Mouse (Mus musculus): ENCODE data around the gene Ahr.

The Ahr gene

DNA sequence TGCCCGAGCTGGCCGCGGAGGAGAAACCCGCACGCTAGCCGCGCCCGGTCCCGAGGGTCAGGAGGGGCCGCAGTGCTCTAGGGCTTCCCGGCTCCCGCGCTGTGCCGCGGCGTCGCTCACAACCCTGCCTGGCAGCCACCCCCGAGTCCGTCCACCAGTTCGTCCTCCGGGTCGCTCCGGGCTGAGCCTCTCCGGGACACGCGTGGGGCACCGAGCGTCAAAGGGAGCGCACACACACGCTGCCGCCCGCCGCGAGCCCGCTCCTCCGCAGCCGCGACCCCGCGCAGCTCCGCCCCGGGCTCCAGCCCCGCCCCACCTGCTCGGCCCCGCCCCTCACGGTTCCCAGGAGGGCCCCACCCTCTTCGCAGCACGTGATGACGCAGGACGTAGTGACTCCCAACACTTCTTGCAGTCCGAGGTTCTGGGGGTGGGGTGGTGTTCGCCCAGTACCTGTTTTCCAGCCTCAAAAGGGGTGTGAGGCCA, at the start of gene Ahr:
TSS of gene Ahr (minus strand) at position 285 of the 483 bp plus-strand sequence.
- DNase-seq (ENCODE audit: low read depth in 1 of 2, low spot score in 2 of 2) = peak; percentile 22 to 55

DNA sequence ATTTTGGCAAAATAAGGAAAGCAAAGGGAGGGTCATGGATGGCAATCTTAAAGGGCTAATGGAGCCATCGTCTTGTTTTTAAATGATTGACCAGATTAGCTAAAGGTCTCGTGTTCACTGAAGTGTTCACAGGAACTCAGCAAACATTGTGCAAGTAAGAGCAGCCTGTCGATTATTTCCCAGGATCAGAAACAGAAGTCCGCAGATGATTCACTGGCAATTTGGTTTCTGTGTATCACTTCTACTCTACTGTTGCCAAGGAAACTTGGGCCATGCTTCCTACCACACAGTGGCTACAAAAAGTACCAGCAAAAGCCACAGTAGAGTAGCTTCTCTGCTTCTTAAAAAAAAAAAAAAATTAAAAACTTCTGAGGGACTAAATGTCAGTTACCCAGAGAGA, 44.0 kb upstream of the Ahr start:
- DNase-seq (ENCODE audit: low read depth in 1 of 2, low spot score in 2 of 2) = no peak

DNA sequence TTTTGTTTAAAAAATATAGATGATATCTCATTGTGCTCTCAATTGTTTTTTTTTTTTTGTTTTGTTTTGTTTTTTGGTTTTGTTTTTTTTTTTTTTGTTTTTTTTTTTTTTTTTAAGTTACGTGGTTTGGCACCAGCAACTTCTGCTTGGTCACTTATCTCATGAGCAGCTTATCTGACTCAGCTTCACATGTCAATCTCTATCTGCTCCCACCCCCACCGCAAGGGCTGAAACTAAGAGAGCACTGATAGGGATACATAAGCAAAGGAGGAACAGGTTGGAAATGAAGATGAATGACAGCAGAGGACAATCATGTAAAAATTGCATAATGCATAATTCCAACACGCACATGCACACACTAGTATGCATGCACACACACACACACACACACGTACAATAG, 41.3 kb upstream of the Ahr start:
- no peak for DNase-seq (ENCODE audit: low read depth in 1 of 2, low spot score in 2 of 2)

DNA sequence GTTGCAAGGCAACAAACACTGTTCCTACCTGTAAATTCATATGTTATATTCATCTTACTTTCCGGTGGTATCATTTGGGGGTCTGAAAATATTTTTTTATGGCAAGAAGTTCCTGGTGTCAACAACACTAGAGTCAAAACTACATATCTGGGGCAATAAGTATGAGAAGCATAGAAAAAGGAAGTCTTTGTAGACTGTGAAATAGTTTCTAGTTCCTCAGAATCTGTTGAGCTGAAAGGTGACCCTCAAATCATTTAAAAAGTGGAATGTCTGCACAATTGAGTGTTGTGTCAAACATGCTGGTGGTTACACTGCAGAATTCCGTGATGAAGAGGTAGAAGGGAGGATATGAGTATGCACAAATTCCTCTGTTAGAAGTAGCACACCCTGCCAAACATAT, 38.9 kb upstream of the Ahr start:
- no peak for DNase-seq (ENCODE audit: low read depth in 1 of 2, low spot score in 2 of 2)

DNA sequence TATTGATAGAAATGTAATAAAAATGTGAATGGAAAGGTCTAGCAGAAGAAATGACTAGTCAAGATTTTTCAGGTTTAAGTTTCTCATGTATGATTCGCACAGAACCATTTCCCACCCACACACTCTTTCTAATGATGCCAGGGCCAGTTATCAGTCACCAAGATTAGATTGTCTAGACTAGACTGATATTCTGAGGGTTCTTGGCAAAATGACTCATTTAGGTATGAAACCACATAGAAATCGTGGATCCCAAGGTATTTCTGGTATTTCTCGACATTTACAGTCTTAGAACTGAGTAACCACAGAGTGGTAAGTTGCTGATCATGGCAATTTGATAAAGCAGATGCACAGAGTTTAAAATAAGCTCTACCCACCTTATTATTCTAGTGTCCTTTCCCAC, 28.0 kb upstream of the Ahr start:
- DNase-seq (ENCODE audit: low read depth in 1 of 2, low spot score in 2 of 2) = no peak

DNA sequence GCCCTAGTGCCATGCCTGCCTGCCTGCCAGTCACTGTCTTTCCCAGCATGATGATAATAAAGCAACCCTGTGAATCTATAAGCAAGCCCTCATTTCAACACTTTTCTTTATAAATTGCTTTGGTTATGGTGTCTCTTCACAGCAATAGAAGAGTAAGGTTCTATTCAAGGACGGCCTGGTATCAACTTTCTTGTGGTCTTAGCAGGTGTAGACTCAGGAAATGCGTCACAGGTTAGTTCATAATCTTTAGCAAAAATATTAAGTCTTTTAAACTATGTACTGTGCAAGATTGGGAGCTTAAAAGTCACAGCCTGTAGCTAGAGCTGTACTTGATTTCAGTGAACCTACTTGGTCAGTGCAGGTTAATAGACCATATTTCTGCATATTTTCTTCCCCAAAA, 24.0 kb upstream of the Ahr start:
- DNase-seq (ENCODE audit: low read depth in 1 of 2, low spot score in 2 of 2) = no peak

DNA sequence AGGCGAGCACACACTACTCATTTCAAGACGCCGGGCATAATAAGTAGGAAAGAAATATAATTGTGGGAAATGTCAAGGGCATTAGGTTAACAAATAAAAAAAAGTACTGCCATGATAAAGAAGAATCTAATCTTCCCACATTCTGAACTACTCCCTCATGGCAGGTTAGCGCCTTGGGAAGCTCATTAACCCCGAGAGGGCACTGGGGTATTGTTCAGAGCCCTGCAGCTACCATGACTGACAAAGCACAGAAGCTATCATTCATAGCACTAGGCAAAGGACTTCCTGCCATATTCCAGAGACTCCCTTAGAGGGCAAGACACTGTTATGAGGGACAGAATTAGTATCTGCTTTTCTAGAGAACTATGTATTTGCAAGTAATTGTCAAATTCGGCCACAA, 21.1 kb upstream of the Ahr start:
- no peak for DNase-seq (ENCODE audit: low read depth in 1 of 2, low spot score in 2 of 2)

DNA sequence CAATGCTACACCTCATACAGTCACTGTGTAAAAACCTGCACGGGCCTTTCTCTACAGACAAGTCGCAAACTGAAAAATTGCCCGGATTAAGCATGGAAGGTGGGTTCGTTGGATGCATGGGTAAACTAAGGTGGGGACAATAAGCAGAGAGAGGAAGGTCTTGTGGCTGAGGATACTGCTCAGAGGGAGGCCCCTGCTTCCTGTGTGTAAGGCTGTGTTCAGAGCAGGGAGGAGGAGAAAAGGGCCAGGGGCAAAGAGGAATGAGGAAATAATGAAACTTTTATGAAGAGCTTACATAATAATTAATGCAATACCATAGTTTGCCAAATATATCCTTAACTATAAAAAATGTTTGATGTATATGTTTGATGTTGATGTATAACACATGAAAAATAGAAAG, 19.5 kb upstream of the Ahr start:
- no peak for DNase-seq (ENCODE audit: low read depth in 1 of 2, low spot score in 2 of 2)

DNA sequence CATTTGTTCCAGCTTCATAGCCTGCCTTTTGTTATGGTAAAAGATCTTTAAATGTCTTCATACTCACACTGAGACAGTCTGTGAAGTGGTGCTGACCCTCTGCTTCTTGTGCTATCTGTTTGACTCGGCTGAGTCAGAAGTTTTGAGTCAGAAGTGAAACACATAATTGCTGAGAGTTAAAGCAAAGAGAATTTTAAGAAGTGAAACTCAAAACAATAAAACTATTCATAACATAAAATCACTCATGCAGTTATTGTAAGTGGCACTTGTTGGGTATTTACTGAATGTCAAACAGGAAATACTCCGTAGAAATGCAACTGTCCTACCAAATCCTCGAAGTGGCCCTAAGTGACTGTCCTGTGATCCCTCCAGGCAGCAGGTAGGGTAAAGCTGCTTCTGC, 18.3 kb upstream of the Ahr start:
- DNase-seq (ENCODE audit: low read depth in 1 of 2, low spot score in 2 of 2) = no peak

DNA sequence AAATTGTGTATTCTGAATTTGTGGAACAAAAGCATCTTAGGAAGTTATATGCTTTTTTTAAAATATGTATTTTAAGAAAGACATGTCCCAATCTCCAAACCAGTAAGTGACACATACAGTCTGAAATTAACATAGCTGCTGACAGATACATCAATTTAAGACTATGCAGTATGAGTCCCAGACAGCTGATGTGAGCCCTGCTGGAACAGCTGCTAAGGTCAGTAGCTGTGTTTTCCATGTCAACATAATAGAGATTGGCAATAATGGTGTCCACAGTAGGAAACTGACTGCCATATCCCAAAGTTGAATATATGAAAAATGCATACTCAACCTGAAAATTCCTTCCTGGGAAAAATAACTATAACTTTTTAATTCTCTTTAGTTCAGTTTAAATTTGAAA, 15.5 kb upstream of the Ahr start:
- no peak for DNase-seq (ENCODE audit: low read depth in 1 of 2, low spot score in 2 of 2)

DNA sequence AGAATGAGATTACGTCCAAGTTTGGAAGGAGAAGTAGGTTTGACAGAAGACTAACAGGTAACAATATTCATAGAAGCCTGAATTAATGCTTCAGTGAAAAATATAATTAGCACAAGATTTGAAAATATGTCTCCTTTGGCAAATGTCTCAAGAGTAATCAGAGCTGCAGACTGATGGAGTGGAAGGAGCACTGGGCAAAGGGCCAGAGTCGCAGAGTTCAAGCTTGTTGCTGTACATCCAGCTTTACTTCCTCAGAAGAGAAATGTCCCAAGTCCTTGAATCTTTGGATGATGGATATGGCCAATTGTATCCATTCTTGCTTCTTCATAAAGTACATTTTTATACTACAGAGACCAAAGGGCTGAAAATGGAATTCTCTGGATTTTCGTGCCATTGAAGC, 8.0 kb upstream of the Ahr start:
- no peak for DNase-seq (ENCODE audit: low read depth in 1 of 2, low spot score in 2 of 2)

DNA sequence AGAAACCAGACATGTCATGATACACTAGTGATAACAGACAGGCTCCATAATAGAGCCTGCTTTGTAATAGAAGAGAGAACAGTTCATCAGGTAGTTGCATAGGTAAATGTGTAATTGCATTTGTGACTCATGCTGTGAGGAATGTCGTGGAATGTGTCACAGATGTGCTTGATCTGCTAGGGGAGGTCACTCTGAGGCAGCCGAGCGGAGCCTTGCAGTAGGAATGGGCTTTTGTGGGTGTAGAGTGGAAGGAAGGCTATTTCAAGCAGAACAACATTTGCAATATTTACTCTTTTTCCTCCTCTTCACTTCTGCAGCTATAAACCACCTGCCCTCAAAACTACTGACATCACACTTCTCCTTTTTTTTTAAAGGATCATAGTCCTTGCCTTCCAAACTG, 4.0 kb upstream of the Ahr start:
- DNase-seq (ENCODE audit: low read depth in 1 of 2, low spot score in 2 of 2) = no peak

DNA sequence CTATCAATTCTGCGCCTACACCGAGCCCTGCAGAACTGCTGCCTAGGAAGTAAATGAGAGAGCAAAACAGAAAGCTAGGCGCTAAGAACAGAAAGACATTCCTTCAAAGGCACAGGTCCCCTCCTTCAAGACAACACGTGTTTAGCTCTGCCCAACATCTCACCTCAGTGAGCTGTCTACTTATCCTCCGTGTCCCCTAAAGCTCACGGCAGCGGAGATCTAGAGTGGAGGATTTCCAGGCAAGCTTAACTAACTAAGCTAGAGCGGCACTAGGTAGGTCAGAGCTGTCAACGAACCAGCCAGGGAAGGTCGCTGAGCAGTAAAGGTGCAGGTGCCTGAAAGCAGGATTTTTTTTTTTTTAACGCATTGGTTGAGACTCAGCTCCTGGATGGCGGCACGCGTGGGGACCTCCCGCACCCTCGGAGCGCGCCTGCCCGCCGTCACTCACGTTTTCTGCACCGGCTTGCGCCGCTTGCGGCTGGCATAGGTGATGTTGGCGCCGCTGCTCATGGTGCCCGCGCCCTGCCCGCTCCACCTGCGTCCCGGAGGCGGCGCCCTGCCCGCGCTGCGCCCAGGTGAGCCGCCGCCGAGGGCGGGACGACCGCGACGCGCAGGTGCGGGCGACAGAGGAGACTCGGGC, 604 bp downstream of the Ahr start:
- no peak for DNase-seq (ENCODE audit: low read depth in 1 of 2, low spot score in 2 of 2)

DNA sequence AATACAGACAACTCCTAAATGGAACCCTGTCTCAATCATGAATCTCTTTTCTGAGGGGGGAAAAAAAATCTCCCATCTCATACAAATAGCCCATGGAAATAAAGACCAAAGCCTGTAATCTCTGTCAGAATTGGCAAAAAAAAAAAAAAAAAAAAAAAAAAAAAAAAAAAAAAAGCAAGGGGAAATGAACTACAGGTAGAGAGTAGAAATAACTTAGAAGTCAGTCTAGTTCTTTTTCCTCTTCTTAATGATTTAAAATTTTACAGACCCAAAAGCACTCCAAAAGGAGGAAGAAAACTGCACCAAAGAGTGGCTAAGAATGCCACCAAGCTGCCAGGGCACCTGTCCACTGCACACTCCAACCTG, 1.1 kb downstream of the Ahr start:
- no peak for DNase-seq (ENCODE audit: low read depth in 1 of 2, low spot score in 2 of 2)

DNA sequence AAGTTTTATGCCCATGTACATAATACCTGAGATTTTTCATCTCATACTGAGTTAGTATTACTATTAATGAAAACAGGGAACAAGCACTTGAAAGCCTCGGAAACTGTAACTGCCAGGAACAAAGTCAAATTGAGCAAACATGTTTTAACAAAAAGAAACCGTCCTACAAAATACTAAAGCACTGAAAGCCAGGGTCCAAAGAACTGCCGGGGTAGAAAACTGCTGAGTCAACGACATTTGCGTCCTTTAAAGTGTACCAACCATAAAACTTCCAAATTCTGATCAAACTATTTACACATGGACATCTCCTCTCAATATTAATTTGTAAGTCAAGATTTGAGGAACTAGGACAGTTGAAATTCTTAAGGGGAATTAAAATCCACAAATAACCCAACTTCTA, 1.7 kb downstream of the Ahr start:
- DNase-seq (ENCODE audit: low read depth in 1 of 2, low spot score in 2 of 2) = no peak

DNA sequence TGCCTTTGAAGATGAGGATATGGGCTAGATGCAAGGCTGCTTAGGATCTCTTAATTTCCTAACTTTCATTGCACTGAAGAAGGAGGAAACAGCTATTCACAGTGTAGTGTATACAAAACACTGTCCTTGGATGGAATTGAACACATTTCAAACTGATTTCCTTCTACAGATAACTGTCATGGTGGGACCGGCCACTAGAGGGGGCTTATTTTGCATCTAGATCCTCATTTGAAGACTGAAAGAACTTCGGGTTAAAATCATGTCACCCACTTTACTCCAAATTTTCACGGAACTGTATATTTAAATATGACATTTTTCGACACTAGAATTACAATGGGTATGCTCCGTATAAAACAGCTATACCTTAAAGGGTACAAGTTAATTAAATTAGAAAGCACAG, 2.7 kb downstream of the Ahr start:
- peak in 1 of 2 experiments; percentile 56 for DNase-seq (ENCODE audit: low read depth in 1 of 2, low spot score in 2 of 2)

DNA sequence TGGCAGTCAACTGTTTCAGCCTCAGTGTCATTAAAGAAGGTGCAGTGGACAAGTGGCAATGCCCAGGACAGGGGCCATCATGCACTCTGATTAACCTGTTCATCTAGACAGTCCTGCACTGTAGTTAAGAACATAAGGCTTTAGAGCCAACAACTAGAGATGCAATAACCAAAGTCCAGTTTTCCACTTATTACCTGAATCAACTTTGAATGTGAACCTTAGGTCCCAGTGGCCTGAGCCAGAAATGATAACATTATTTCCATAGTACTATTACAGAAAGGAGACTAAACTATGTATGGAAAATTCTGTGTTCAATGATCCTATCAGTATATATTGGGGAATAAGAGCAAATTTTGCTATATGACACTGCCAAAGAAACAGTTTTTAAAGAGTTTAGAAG, 4.3 kb downstream of the Ahr start:
- DNase-seq (ENCODE audit: low read depth in 1 of 2, low spot score in 2 of 2) = no peak

DNA sequence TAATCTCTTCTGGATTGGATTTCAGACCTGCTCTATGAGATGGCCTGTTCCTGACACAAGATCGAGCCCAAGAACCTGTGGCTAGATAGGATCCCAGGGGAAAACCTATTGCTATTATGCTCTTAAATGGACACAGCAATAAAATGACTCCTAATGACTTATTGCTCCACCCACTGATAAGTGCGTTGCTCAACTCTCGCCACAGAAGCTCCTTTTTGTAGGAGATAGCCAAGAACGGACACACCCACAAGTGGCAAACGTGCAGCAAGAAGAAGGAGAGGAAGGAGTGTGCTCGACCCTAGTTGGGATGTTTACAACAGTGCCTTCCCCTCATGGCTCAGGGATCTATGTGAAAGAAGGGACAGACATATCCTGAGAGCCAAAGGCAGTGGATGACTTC, 7.4 kb downstream of the Ahr start:
- no peak for DNase-seq (ENCODE audit: low read depth in 1 of 2, low spot score in 2 of 2)

DNA sequence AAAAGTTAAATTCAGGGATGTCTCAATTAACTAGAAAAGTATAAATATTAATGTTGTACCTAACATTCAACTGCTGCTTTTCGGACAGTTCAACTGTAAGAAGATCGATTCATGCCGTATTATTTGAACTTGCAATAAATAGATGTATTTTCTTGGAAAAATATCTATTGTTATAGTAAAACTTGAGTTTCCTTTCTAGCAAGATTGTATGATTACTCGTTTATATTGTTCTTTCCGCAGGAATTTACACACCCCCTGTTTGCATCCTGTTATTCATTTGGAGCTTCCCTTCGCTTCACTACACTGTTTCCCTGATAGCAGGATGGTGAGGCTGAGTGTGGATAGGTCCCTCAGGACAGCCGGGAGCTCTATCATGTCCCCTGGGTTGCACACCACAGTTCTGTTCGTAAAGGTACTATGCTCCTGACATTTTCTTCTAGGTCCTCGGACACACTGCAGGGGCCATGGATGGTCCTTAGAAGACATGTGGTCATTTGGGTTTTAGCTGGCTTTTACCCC, 12.2 kb downstream of the Ahr start:
- no peak for DNase-seq (ENCODE audit: low read depth in 1 of 2, low spot score in 2 of 2)

DNA sequence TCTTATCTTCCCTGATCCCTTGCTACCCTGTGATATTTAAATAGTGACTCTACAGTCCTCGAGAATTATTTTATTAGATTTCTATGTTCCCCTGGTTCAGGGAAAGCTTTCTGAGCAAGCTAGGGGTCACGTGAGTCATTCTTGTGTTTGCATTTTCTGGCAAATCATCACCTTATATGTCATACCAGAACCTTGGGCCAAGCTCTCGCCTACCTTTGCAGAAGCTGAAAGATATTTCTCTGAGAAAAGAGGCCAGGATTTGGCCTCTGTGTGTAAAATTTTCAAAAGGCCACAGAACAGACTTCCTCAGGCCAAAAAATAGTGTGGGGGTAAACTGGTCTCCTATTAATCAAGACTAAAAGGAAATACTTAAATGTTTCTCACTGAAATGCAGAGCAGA, 19.2 kb downstream of the Ahr start:
- DNase-seq (ENCODE audit: low read depth in 1 of 2, low spot score in 2 of 2) = no peak

DNA sequence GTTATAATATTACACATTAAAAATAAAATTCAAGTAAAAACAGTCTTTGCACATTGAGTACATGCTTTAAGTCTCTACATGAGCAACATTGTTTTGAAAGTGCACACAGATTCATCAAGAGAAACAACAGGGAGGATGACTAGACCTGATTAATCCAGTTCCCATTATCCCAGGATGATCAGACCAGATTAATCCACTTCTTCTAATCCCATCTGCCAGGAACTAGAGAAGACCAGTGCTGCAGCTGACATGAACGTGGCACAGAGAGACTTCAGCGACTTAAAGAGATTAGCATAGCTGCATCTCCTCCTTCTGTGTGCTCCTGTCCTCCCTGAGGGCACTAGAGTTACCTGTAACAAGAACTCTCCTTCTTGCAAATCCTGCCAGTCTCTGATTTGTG, 20.2 kb downstream of the Ahr start:
- DNase-seq (ENCODE audit: low read depth in 1 of 2, low spot score in 2 of 2) = no peak

DNA sequence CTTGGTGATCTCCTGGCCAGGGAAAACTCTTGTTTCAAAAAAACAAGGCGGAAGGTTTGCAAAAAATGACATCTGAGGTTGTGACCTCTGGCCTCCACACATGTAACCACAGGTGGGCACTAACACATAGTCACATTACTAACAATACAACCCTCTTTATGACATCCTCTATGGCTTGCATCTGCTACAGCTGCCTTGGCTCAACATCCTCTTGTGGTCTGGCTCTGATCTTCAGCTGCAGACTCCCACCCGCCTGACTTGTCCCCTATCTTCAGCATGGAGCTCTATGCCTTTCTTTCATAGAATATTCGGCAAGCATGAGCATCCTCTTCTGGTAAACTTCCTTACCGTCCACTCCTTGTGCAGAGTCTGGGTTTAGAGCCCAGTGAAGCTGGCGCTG, 24.1 kb downstream of the Ahr start:
- DNase-seq (ENCODE audit: low read depth in 1 of 2, low spot score in 2 of 2) = no peak

DNA sequence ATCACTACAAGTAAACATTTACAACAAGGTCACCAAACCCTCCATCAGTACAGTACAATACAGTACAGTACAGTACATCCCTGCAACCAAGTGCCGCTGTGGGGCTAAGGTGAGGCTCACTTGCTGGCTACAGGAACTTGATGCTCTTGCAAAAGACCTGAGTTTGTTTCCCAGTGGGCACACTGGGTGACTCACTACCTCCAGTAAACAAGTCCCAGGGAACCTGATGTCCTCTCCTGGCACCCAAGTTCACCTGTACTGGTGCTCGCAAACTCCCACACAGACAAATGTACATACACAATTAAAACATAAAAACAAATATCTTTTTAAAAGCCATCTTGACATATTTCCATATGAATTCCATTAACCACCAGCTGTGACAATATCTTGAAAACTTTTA, 28.5 kb downstream of the Ahr start:
- DNase-seq (ENCODE audit: low read depth in 1 of 2, low spot score in 2 of 2) = no peak

DNA sequence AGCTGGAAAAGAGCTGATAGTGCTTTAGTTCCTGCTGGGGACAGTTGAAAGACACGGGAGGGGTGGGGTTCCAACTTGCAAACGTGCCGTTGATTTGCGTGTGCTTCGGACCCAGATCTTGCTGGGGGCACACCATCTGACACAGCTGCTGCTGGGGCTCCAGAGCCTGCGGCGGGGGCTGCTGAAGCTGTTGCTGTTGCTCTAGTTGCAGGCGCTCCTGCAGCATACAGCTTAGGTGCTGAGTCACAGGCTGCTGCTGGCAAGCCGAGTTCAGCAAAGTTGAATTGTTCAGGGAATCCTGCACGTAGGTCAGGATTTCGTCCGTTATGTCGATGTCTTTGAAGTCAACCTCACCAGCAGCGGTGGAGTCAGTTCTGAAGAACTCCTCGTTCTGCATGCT, 30.8 kb downstream of the Ahr start:
- no peak for DNase-seq (ENCODE audit: low read depth in 1 of 2, low spot score in 2 of 2)
